Mouse (Mus musculus) testis, adult 2 months (tissue): ENCODE measurements around the gene Plvap. TPM values are rescaled to one million over a fixed set of nuclear protein-coding genes. Genes with fewer than 3 reads are reported as not detected.

Experiments used
- H3K27ac ChIP-seq: fragments of 200-500 bp; 2 replicates; pipeline ENCODE4 v1.5.1; 2012; ENCODE audit warnings: low read depth, low read length; ENCODE audit not compliant: control insufficient read depth, insufficient read depth
- H3K27me3 ChIP-seq: fragments of 200-500 bp; 2 replicates; pipeline ENCODE4 v1.6.1; 2012; ENCODE audit warnings: mild to moderate bottlenecking, low read length, moderate library complexity; ENCODE audit not compliant: control insufficient read depth, insufficient read depth
- H3K36me3 ChIP-seq: fragments of 200-500 bp; 2 replicates; pipeline ENCODE4 v1.6.1; 2012; ENCODE audit warnings: mild to moderate bottlenecking, low read length; ENCODE audit not compliant: control insufficient read depth, insufficient read depth
- H3K4me1 ChIP-seq: fragments of 200-500 bp; 2 replicates; pipeline ENCODE4 v1.6.1; 2012; ENCODE audit warnings: low read length; ENCODE audit not compliant: control insufficient read depth, insufficient read depth
- H3K4me3 ChIP-seq: fragments of 200-500 bp; 2 replicates; pipeline ENCODE4 v1.5.1; 2012; ENCODE audit warnings: low read depth, mild to moderate bottlenecking, low read length, moderate library complexity, mixed read lengths; ENCODE audit not compliant: control insufficient read depth
- CTCF ChIP-seq: fragments of 200-500 bp; IDR thresholded peaks from 2 replicates; pipeline ENCODE4 v1.5.1; 2012; ENCODE audit warnings: low read depth, mild to moderate bottlenecking, inconsistent platforms, low read length, moderate library complexity; ENCODE audit not compliant: control insufficient read depth, insufficient read depth, insufficient replicate concordance
- POLR2A ChIP-seq: fragments of 200-500 bp; IDR thresholded peaks from 2 replicates; pipeline ENCODE4 v1.6.1; 2012; ENCODE audit warnings: low read depth, mild to moderate bottlenecking, inconsistent platforms, low read length, moderate library complexity; ENCODE audit not compliant: control insufficient read depth
- polyA plus RNA-seq: library from polyadenylated mRNA; depleted of rRNA; stranded (reverse); fragments of >200 nt; gene quantifications from 2 replicates; pipeline ENCODE4 v1.2.3, GENCODE M21; 2012

The Plvap gene
- polyA plus RNA-seq, 1 experiment = 0.95 TPM

GRCm38 (mm10) chr8:71484736-71485135 lies 26.8 kb downstream of the Plvap start:
- no peaks in the 10 kb centered on the region for H3K36me3 ChIP-seq
- H3K4me3 ChIP-seq = no peak overlapping the region
- no peak for TF ChIP-seq CTCF
- no peak for TF ChIP-seq POLR2A
- peaks cover 39% of the 10 kb centered on the region for H3K4me1 ChIP-seq
- H3K27me3 ChIP-seq = no peaks in the 10 kb centered on the region
- H3K27ac ChIP-seq = no peak overlapping the region

- Histone ChIP-seq H3K27me3 (no peaks in the 10 kb centered on the region), H3K36me3 (no peaks in the 10 kb centered on the region), H3K4me3 (no peak overlapping the region), H3K27ac (no peak overlapping the region), H3K4me1 (peaks cover 34% of the 10 kb centered on the region)
- TF ChIP-seq POLR2A = no peak
- no peak for TF ChIP-seq CTCF
Measured at GRCm38 (mm10) chr8:71483932-71484331, 27.6 kb downstream of the Plvap start.

- Histone ChIP-seq H3K36me3 (no peaks in the 10 kb centered on the region), H3K4me3 (no peak overlapping the region), H3K27ac (no peak overlapping the region), H3K4me1 (peaks cover 28% of the 10 kb centered on the region), H3K27me3 (no peaks in the 10 kb centered on the region)
- TF ChIP-seq POLR2A = no peak
- no peak for TF ChIP-seq CTCF
Measured at GRCm38 (mm10) chr8:71478943-71479342, 32.6 kb downstream of the Plvap start.

GRCm38 (mm10) chr8:71477196-71477845 lies 34.2 kb downstream of the Plvap start:
- H3K27ac ChIP-seq = no peak overlapping the region
- H3K27me3 ChIP-seq = no peaks in the 10 kb centered on the region
- no peak overlapping the region for H3K4me3 ChIP-seq
- TF ChIP-seq POLR2A (no peak), CTCF (peak; percentile 55; the same call in 1 of the 2 replicates)
- no peaks in the 10 kb centered on the region for H3K36me3 ChIP-seq
- H3K4me1 ChIP-seq = peaks cover 28% of the 10 kb centered on the region

- Histone ChIP-seq H3K27ac (peak overlapping the region; percentile 67), H3K27me3 (no peaks in the 10 kb centered on the region), H3K4me3 (peak overlapping the region; percentile 88), H3K36me3 (no peaks in the 10 kb centered on the region), H3K4me1 (peaks cover 25% of the 10 kb centered on the region)
- TF ChIP-seq CTCF (no peak), POLR2A (no peak)
Measured at GRCm38 (mm10) chr8:71476099-71476940, 35.2 kb downstream of the Plvap start.

GRCm38 (mm10) chr8:71475702-71476075 lies 35.9 kb downstream of the Plvap start:
- peaks cover 19% of the 10 kb centered on the region for H3K4me1 ChIP-seq
- TF ChIP-seq POLR2A = no peak
- TF ChIP-seq CTCF = no peak
- H3K27me3 ChIP-seq = no peaks in the 10 kb centered on the region
- no peak overlapping the region for H3K4me3 ChIP-seq
- H3K27ac ChIP-seq = no peak overlapping the region
- H3K36me3 ChIP-seq = no peaks in the 10 kb centered on the region
